Mouse (Mus musculus): ENCODE measurements around the gene Clec2d. TPM values are rescaled to one million over a fixed set of nuclear protein-coding genes. Genes with fewer than 3 reads are reported as not detected.

The Clec2d gene
- polyA plus RNA-seq, 1 experiment = not detected

DNA sequence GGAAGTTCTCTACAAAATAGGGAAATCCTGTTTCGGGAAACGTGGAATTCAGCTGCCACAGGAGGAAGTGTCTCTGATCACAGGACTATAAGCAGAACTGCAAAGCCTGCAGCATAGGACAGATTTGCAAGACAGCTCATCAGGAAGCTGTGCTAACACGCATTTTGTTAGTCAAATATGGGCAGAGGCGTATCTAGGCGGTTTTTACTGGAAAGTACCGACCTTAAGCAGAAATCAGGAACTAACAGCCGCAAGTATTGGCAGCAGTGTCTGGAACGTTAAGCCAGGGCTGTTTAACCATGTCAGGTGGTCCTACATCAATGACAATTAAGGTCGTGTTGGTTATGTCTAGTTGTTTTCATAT is 52.4 kb downstream of the Clec2d start:
- TF ChIP-seq POLR2A (IDR thresholded peaks at IDR 0.05; ENCODE audit: insufficient read depth, low read length) (no peak), CTCF (IDR thresholded peaks at IDR 0.05; ENCODE audit: low read depth, low read length) (no peak), EP300 (IDR thresholded peaks at IDR 0.05; ENCODE audit: insufficient read depth, low read depth, low read length) (no peak)
- H3K27me3 ChIP-seq (ENCODE audit: control insufficient read depth, insufficient read depth, low read length, poor library complexity, severe bottlenecking) = no peaks in the 10 kb centered on the region
- no peak overlapping the region for H3K27ac ChIP-seq (ENCODE audit: insufficient read depth, low read length)
- peaks cover 3% of the 10 kb centered on the region for H3K4me1 ChIP-seq (ENCODE audit: control insufficient read depth, insufficient read depth, low read length)
- H3K4me3 ChIP-seq (ENCODE audit: low read depth, low read length) = no peak overlapping the region
- H3K9me3 ChIP-seq (replicated peaks; ENCODE audit: control insufficient read depth, insufficient read depth, low read length, poor library complexity, severe bottlenecking) = no peaks in the 10 kb centered on the region
- H3K9ac ChIP-seq (ENCODE audit: low read depth, poor library complexity, severe bottlenecking) = no peak overlapping the region
- no peaks in the 10 kb centered on the region for H3K36me3 ChIP-seq (ENCODE audit: control insufficient read depth, insufficient read depth, low read length, poor library complexity, severe bottlenecking)

GRCm38 (mm10) chr6:129233366-129233954 is 53.0 kb downstream of the Clec2d start:
- Histone ChIP-seq H3K27me3 (ENCODE audit: control insufficient read depth, insufficient read depth, low read length, poor library complexity, severe bottlenecking) (no peaks in the 10 kb centered on the region), H3K27ac (ENCODE audit: insufficient read depth, low read length) (no peak overlapping the region), H3K36me3 (ENCODE audit: control insufficient read depth, insufficient read depth, low read length, poor library complexity, severe bottlenecking) (no peaks in the 10 kb centered on the region), H3K4me3 (ENCODE audit: low read depth, low read length) (no peak overlapping the region), H3K9ac (ENCODE audit: low read depth, poor library complexity, severe bottlenecking) (no peak overlapping the region), H3K9me3 (replicated peaks; ENCODE audit: control insufficient read depth, insufficient read depth, low read length, poor library complexity, severe bottlenecking) (no peaks in the 10 kb centered on the region), H3K4me1 (ENCODE audit: control insufficient read depth, insufficient read depth, low read length) (peaks cover 3% of the 10 kb centered on the region)
- TF ChIP-seq CTCF (IDR thresholded peaks at IDR 0.05; ENCODE audit: low read depth, low read length) (no peak), EP300 (IDR thresholded peaks at IDR 0.05; ENCODE audit: insufficient read depth, low read depth, low read length) (no peak), POLR2A (IDR thresholded peaks at IDR 0.05; ENCODE audit: insufficient read depth, low read length) (no peak)

GRCm38 (mm10) chr6:129233955-129234369 is 53.5 kb downstream of the Clec2d start:
- Histone ChIP-seq H3K4me3 (ENCODE audit: low read depth, low read length) (peak overlapping the region; percentile 23), H3K36me3 (ENCODE audit: control insufficient read depth, insufficient read depth, low read length, poor library complexity, severe bottlenecking) (no peaks in the 10 kb centered on the region), H3K9me3 (replicated peaks; ENCODE audit: control insufficient read depth, insufficient read depth, low read length, poor library complexity, severe bottlenecking) (no peaks in the 10 kb centered on the region), H3K9ac (ENCODE audit: low read depth, poor library complexity, severe bottlenecking) (no peak overlapping the region), H3K27me3 (ENCODE audit: control insufficient read depth, insufficient read depth, low read length, poor library complexity, severe bottlenecking) (no peaks in the 10 kb centered on the region), H3K27ac (ENCODE audit: insufficient read depth, low read length) (no peak overlapping the region), H3K4me1 (ENCODE audit: control insufficient read depth, insufficient read depth, low read length) (peaks cover 3% of the 10 kb centered on the region)
- TF ChIP-seq CTCF (IDR thresholded peaks at IDR 0.05; ENCODE audit: low read depth, low read length) = no peak
- no peak for TF ChIP-seq POLR2A (IDR thresholded peaks at IDR 0.05; ENCODE audit: insufficient read depth, low read length)
- no peak for TF ChIP-seq EP300 (IDR thresholded peaks at IDR 0.05; ENCODE audit: insufficient read depth, low read depth, low read length)

DNA sequence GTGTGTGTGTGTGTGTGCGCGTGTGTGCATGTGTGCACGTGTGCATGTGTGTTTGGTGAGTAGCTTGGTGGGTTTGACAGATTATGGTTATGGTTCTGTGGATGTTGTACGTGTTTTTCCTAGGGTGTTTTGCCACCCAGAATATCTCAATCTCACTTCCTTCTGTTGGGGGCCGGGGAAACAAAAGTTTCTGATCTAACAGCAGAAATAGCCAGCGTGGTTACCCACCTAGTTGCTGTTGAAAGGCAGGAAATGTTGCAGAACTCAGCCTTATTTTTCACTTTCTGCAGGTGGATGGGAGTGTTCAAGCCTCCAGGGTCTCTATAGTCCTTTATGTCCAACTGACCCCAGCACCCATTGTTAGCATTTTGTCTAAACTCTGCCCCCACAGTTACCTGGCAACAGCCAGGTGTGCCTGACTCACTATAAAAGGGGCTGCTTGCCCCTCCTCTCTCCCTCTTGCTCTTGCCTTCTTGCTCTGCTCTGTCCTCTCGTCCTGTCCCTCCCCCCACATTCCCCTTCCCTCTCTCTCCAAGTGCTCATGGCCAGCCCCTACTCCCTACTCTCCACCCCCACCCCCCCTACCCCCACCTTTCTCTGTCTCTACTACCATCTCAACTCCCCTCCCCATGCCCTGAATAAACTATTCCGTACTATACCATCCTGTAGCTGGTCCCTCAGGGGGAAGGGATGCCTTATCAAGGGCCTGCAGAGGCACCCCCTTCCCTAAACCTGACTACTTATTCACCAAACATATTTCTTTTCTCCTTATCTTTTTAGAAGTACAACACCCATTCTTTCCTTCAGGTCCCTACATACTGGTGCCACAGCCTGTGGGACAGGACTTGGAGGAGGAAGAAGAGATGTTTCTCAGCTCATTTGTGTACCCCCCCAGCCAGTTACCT is 54.3 kb downstream of the Clec2d start:
- no peaks in the 10 kb centered on the region for H3K27me3 ChIP-seq (ENCODE audit: control insufficient read depth, insufficient read depth, low read length, poor library complexity, severe bottlenecking)
- H3K4me3 ChIP-seq (ENCODE audit: low read depth, low read length) = peak overlapping the region; percentile 23
- TF ChIP-seq CTCF (IDR thresholded peaks at IDR 0.05; ENCODE audit: low read depth, low read length) = no peak
- H3K9me3 ChIP-seq (replicated peaks; ENCODE audit: control insufficient read depth, insufficient read depth, low read length, poor library complexity, severe bottlenecking) = no peaks in the 10 kb centered on the region
- H3K9ac ChIP-seq (ENCODE audit: low read depth, poor library complexity, severe bottlenecking) = no peak overlapping the region
- no peak overlapping the region; the same call in 1 of the 2 replicates for H3K27ac ChIP-seq (ENCODE audit: insufficient read depth, low read length)
- H3K36me3 ChIP-seq (ENCODE audit: control insufficient read depth, insufficient read depth, low read length, poor library complexity, severe bottlenecking) = no peaks in the 10 kb centered on the region
- H3K4me1 ChIP-seq (ENCODE audit: control insufficient read depth, insufficient read depth, low read length) = peaks cover 3% of the 10 kb centered on the region

- no peaks in the 10 kb centered on the region for H3K27me3 ChIP-seq (ENCODE audit: control insufficient read depth, insufficient read depth, low read length, poor library complexity, severe bottlenecking)
- peaks cover 3% of the 10 kb centered on the region for H3K4me1 ChIP-seq (ENCODE audit: control insufficient read depth, insufficient read depth, low read length)
- TF ChIP-seq POLR2A (IDR thresholded peaks at IDR 0.05; ENCODE audit: insufficient read depth, low read length) (no peak), CTCF (IDR thresholded peaks at IDR 0.05; ENCODE audit: low read depth, low read length) (no peak), EP300 (IDR thresholded peaks at IDR 0.05; ENCODE audit: insufficient read depth, low read depth, low read length) (no peak)
- no peaks in the 10 kb centered on the region for H3K9me3 ChIP-seq (replicated peaks; ENCODE audit: control insufficient read depth, insufficient read depth, low read length, poor library complexity, severe bottlenecking)
- H3K9ac ChIP-seq (ENCODE audit: low read depth, poor library complexity, severe bottlenecking) = no peak overlapping the region
- H3K4me3 ChIP-seq (ENCODE audit: low read depth, low read length) = no peak overlapping the region
- no peaks in the 10 kb centered on the region for H3K36me3 ChIP-seq (ENCODE audit: control insufficient read depth, insufficient read depth, low read length, poor library complexity, severe bottlenecking)
- H3K27ac ChIP-seq (ENCODE audit: insufficient read depth, low read length) = no peak overlapping the region; the same call in 1 of the 2 replicates
Measured at GRCm38 (mm10) chr6:129235855-129236461, 55.5 kb downstream of the Clec2d start.

Other genes starting within 250 kb of the Clec2d start
- gene Clec2g, start 246.2 kb upstream of the Clec2d start, polyA plus RNA-seq (2011; ENCODE audit: insufficient read depth, insufficient read length, low read depth, missing spikeins) = not detected in 2 replicates
- not detected in 2 replicates for gene Klrb1f, start 134.7 kb upstream of the Clec2d start, polyA plus RNA-seq (2011; ENCODE audit: insufficient read depth, insufficient read length, low read depth, missing spikeins)
- 0.43 and 0.48 TPM in 2 replicates for gene Clec2e, start 79.7 kb upstream of the Clec2d start, polyA plus RNA-seq (2011; ENCODE audit: insufficient read depth, insufficient read length, low read depth, missing spikeins)
- gene Cd69, start 94.8 kb downstream of the Clec2d start, polyA plus RNA-seq (2011; ENCODE audit: insufficient read depth, insufficient read length, low read depth, missing spikeins) = not detected in 2 replicates
- gene 4922502D21Rik, start 151.2 kb downstream of the Clec2d start, polyA plus RNA-seq (2011; ENCODE audit: insufficient read depth, insufficient read length, low read depth, missing spikeins) = not detected in 2 replicates
- gene Clec12a, start 162.1 kb downstream of the Clec2d start, polyA plus RNA-seq (2011; ENCODE audit: insufficient read depth, insufficient read length, low read depth, missing spikeins) = not detected in 2 replicates
- gene Clec12b, start 205.3 kb downstream of the Clec2d start, polyA plus RNA-seq (2011; ENCODE audit: insufficient read depth, insufficient read length, low read depth, missing spikeins) = not detected in 2 replicates
- not detected in 2 replicates for gene Clec1b, start 216.7 kb downstream of the Clec2d start, polyA plus RNA-seq (2011; ENCODE audit: insufficient read depth, insufficient read length, low read depth, missing spikeins)
- gene Clec9a, start 228.2 kb downstream of the Clec2d start, polyA plus RNA-seq (2011; ENCODE audit: insufficient read depth, insufficient read length, low read depth, missing spikeins) = not detected in 2 replicates

Measured in ES-Bruce4 (cell line).